Mouse (Mus musculus) lung, postnatal 0 days (tissue): ENCODE measurements around the gene Bcas1.

Source experiments
- CTCF ChIP-seq: IDR thresholded peaks from 2 replicates; pipeline ENCODE4 v1.5.1; 2016; ENCODE audit warnings: antibody characterized with exemption, mild to moderate bottlenecking
- EP300 ChIP-seq: IDR thresholded peaks from 2 replicates; pipeline ENCODE4 v1.6.1; 2016; ENCODE audit warnings: antibody characterized with exemption, mild to moderate bottlenecking, control low read depth

DNA sequence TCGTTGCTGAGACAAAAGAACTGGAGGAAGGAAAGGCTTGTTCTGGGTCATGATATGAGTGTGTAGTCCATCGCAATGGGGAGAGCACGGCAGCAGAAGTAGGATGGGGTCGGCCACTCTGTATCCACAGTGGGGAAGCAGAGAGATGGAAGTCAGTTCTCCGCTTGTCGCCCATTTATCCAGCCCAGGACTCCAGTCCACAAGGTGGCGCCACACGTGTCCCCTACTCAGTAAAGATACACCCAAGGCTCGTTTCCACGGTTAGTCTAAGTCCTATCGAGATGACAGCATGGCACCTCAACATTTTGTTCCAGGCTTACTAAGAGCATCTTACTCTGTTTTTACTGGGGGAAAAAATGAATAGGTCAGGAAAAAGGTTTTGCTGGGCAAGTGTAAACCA, 48.6 kb upstream of the Bcas1 start:
- TF ChIP-seq CTCF (peak; percentile 64), EP300 (no peak)
